9 mouse cellular contexts compared by ENCODE assay signal in genomic region chr5:77307821-77308553, GRCm38 (mm10). TPM values are rescaled to one million over a fixed set of nuclear protein-coding genes. Genes with fewer than 3 reads are reported as not detected.
DNase-seq lines count a peak whose midpoint lies in the region; ATAC-seq and TF ChIP-seq lines count a peak whose summit lies in the region.
"Had no signal": no experiment of that assay in that cellular context is flagged by ENCODE, and none has a peak within 500 bp of the region (broad histone marks: within the 10 kb centered on the region; RNA-seq: fewer than 3 reads in every experiment).

No protein-coding gene starts in this region.

- no peak overlapping the region for H3K9ac ChIP-seq in liver, postnatal 0 days (replicated peaks)

- H3K36me3 ChIP-seq in erythroblast, embryonic 14.5 days (ENCODE audit: control insufficient read depth): peaks cover 40% of the 10 kb centered on the region
- H3K36me3 ChIP-seq in E14TG2a.4 (ENCODE audit: insufficient read depth, low read length): peaks cover 46% of the 10 kb centered on the region
- peaks cover 53% of the 10 kb centered on the region for H3K36me3 ChIP-seq in hindbrain, embryonic 10.5 days
- peaks cover 29% of the 10 kb centered on the region for H3K36me3 ChIP-seq in liver, postnatal 0 days (replicated peaks; ENCODE audit: insufficient read depth, low read length)

- H3K9me3 ChIP-seq in erythroblast, embryonic 14.5 days (ENCODE audit: control insufficient read depth, low read length): no peaks in the 10 kb centered on the region
- no peaks in the 10 kb centered on the region for H3K9me3 ChIP-seq in E14TG2a.4 (ENCODE audit: low read length)
- H3K9me3 ChIP-seq in hindbrain, embryonic 10.5 days: no peaks in the 10 kb centered on the region
- H3K9me3 ChIP-seq in liver, postnatal 0 days (ENCODE audit: low read length): no peaks in the 10 kb centered on the region

- no peak for TF ChIP-seq EP300 in liver, postnatal 0 days (IDR thresholded peaks at IDR 0.05; ENCODE audit: low read depth)

- H3K27me3 ChIP-seq in erythroblast, embryonic 14.5 days (ENCODE audit: control insufficient read depth): no peaks in the 10 kb centered on the region
- H3K27me3 ChIP-seq in E14TG2a.4 (ENCODE audit: insufficient read depth, low read length): peaks cover 14% of the 10 kb centered on the region
- H3K27me3 ChIP-seq in hindbrain, embryonic 10.5 days (ENCODE audit: insufficient read depth, poor library complexity, severe bottlenecking): no peaks in the 10 kb centered on the region
- H3K27me3 ChIP-seq in liver, postnatal 0 days (ENCODE audit: insufficient read depth, low read length): no peaks in the 10 kb centered on the region

- H3K27ac ChIP-seq in hindbrain, embryonic 10.5 days: no peak overlapping the region
- H3K27ac ChIP-seq in liver, postnatal 0 days (ENCODE audit: low read depth): no peak overlapping the region

- ATAC-seq in erythroblast, adult 5-6 weeks (replicated peaks; ENCODE audit: low FRiP score, poor library complexity, severe bottlenecking): no peak
- ATAC-seq in liver, postnatal 0 days: no peak
- no peak for ATAC-seq in cerebellum, adult (ENCODE audit: insufficient number of reproducible peaks, low FRiP score, low TSS enrichment)

- peak overlapping the region; percentile 100 for H3K4me2 ChIP-seq in liver, postnatal 0 days (ENCODE audit: low read depth, low read length)

- 86% methylated on average over 5 of the region's 5 CpGs for WGBS in hindbrain, embryonic 10.5 days
- WGBS in liver, postnatal 0 days (ENCODE audit: insufficient replicate concordance): 47% methylated on average over 5 of the region's 5 CpGs

- H3K4me3 ChIP-seq in erythroblast, embryonic 14.5 days (replicated peaks): peak overlapping the region; percentile 87
- H3K4me3 ChIP-seq in E14TG2a.4 (replicated peaks; ENCODE audit: low read length): peak overlapping the region; percentile 98
- peak overlapping the region; percentile 97 for H3K4me3 ChIP-seq in hindbrain, embryonic 10.5 days
- peak overlapping the region; percentile 87 for H3K4me3 ChIP-seq in liver, postnatal 0 days (ENCODE audit: low read depth, low read length)

- H3K4me1 ChIP-seq in erythroblast, embryonic 14.5 days (ENCODE audit: control insufficient read depth): peaks cover 41% of the 10 kb centered on the region
- peaks cover 32% of the 10 kb centered on the region for H3K4me1 ChIP-seq in E14TG2a.4 (replicated peaks; ENCODE audit: low read depth, low read length)
- peaks cover 30% of the 10 kb centered on the region for H3K4me1 ChIP-seq in hindbrain, embryonic 10.5 days (replicated peaks)
- peaks cover 18% of the 10 kb centered on the region for H3K4me1 ChIP-seq in liver, postnatal 0 days (ENCODE audit: insufficient read depth)

- no peak for DNase-seq in hindbrain, embryonic 10.5 days (ENCODE audit: low spot score)
- no peak for DNase-seq in liver, postnatal 0 days
- DNase-seq in adrenal gland, postnatal 25 days: no peak
- no peak for DNase-seq in T-cell, adult 2 months (ENCODE audit: low spot score)
- DNase-seq: right cerebral cortex, postnatal 25 days had no signal

- no peak for TF ChIP-seq CTCF in E14TG2a.4 (conservative IDR thresholded peaks at IDR 0.05; ENCODE audit: low read length)
- TF ChIP-seq CTCF in liver, postnatal 0 days (IDR thresholded peaks at IDR 0.05; ENCODE audit: low read depth): no peak

RNA-seq across cellular contexts. Expression of gene Noa1, which starts 1.9 kb away (rescaled TPM):
- polyA plus RNA-seq in erythroblast, embryonic 14.5 days (2012): 1.1 and 1.3 TPM in 2 replicates
- 4.4 and 32.6 TPM in 2 replicates for total RNA-seq in erythroblast, adult 5-6 weeks (2015; ENCODE audit: low replicate concordance)
- total RNA-seq in erythroblast, adult 5-6 weeks (2017; ENCODE audit: low replicate concordance): 2.4 and 6.6 TPM in 2 replicates
- polyA plus RNA-seq in hindbrain, embryonic 10.5 days (2016; fragmentation: Nextera tagmentation; extraction: Ambion mirVana): 35.9 and 39.6 TPM in 2 replicates
- polyA plus RNA-seq in liver, postnatal 0 days (2015; fragmentation: Nextera tagmentation; extraction: Ambion mirVana): 8.2 and 10.5 TPM in 2 replicates
- total RNA-seq in adrenal gland, postnatal 25 days (2021): 28.7 and 42.9 TPM in 2 replicates

RNA-seq across cellular contexts. Expression of gene Polr2b, which starts 2.0 kb away (rescaled TPM):
- 0.24 and 0.27 TPM in 2 replicates for polyA plus RNA-seq in erythroblast, embryonic 14.5 days (2012)
- 34.6 and 38.0 TPM in 2 replicates for total RNA-seq in erythroblast, adult 5-6 weeks (2015; ENCODE audit: low replicate concordance)
- 38.7 and 69.1 TPM in 2 replicates for total RNA-seq in erythroblast, adult 5-6 weeks (2017; ENCODE audit: low replicate concordance)
- polyA plus RNA-seq in hindbrain, embryonic 10.5 days (2016; fragmentation: Nextera tagmentation; extraction: Ambion mirVana): 71.6 and 91.1 TPM in 2 replicates
- 16.4 and 18.6 TPM in 2 replicates for polyA plus RNA-seq in liver, postnatal 0 days (2015; fragmentation: Nextera tagmentation; extraction: Ambion mirVana)
- total RNA-seq in adrenal gland, postnatal 25 days (2021): 102 and 106 TPM in 2 replicates

RNA-seq across cellular contexts. Expression of gene Rest, which starts 42.7 kb away (rescaled TPM):
- 0.09 and 0.14 TPM in 2 replicates for polyA plus RNA-seq in erythroblast, embryonic 14.5 days (2012)
- 8.4 and 10.8 TPM in 2 replicates for total RNA-seq in erythroblast, adult 5-6 weeks (2015; ENCODE audit: low replicate concordance)
- 8.5 and 12.5 TPM in 2 replicates for total RNA-seq in erythroblast, adult 5-6 weeks (2017; ENCODE audit: low replicate concordance)
- 17.1 and 22.8 TPM in 2 replicates for polyA plus RNA-seq in hindbrain, embryonic 10.5 days (2016; fragmentation: Nextera tagmentation; extraction: Ambion mirVana)
- 6.4 and 6.9 TPM in 2 replicates for polyA plus RNA-seq in liver, postnatal 0 days (2015; fragmentation: Nextera tagmentation; extraction: Ambion mirVana)
- 26.4 and 28.8 TPM in 2 replicates for total RNA-seq in adrenal gland, postnatal 25 days (2021)

Comparison
In these comparisons a context has a peak if more than half of its experiments do, and no peak if none do; other contexts are left out.
1. RNA of gene Polr2b, which starts 2.0 kb away (polyA plus RNA-seq): 71.6 to 91.1 TPM in hindbrain, embryonic 10.5 days and 16.4 to 18.6 TPM in liver, postnatal 0 days; 0.24 to 0.27 TPM in erythroblast, embryonic 14.5 days; every median in the first group is over 10 times any median in the second.
2. Peak in every context shown above with its lines, with median percentiles within 50 percentile points of each other: H3K4me3 ChIP-seq.